Mouse (Mus musculus) spleen, embryonic (tissue): ENCODE results near the gene Nlrc5.

ENCODE experiments used
- CTCF ChIA-PET: fragments of 350-600 bp; sonication (Branson Sonifier 250); formaldehyde crosslinking; loops from one replicate; lab custom pipeline; 2022; lab: Charles Lee

Gene Nlrc5

GRCm38 (mm10) chr8:94564421-94564820, 130.3 kb downstream of the Nlrc5 start:
- CTCF ChIA-PET = no interaction called here

- CTCF ChIA-PET = no interaction called here
Measured at GRCm38 (mm10) chr8:94566033-94566432, 131.9 kb downstream of the Nlrc5 start.

GRCm38 (mm10) chr8:94566446-94567158, 132.4 kb downstream of the Nlrc5 start:
- CTCF ChIA-PET = no interaction called here

GRCm38 (mm10) chr8:94567159-94567849, 133.1 kb downstream of the Nlrc5 start:
- CTCF ChIA-PET = interaction anchor here (0.5 kb wide), 1 partner anchor 294 kb away, joined by 3 read pairs; no protein-coding TSS in a partner anchor

GRCm38 (mm10) chr8:94568098-94568497, 133.9 kb downstream of the Nlrc5 start:
- CTCF ChIA-PET = no interaction called here

- CTCF ChIA-PET = interaction anchor here (0.5 kb wide), 1 partner anchor 1559 kb away, joined by 4 read pairs; no protein-coding TSS in a partner anchor
Measured at GRCm38 (mm10) chr8:94569419-94569818, 135.3 kb downstream of the Nlrc5 start.

- CTCF ChIA-PET = no interaction called here
Measured at GRCm38 (mm10) chr8:94571896-94572295, 137.7 kb downstream of the Nlrc5 start.

- CTCF ChIA-PET = no interaction called here
Measured at GRCm38 (mm10) chr8:94574159-94574907, 140.2 kb downstream of the Nlrc5 start.

GRCm38 (mm10) chr8:94575148-94575547, 141.0 kb downstream of the Nlrc5 start:
- CTCF ChIA-PET = no interaction called here
